Mouse (Mus musculus): ENCODE data around the gene Zdhhc14. TPM values are rescaled to one million over a fixed set of nuclear protein-coding genes. Genes with fewer than 3 reads are reported as not detected.

Gene Zdhhc14
- polyA plus RNA-seq, 1 experiment from 2014 or later: 0.60 TPM

- Histone ChIP-seq H3K27me3 (ENCODE audit: control insufficient read depth, insufficient read depth, low read depth, low read length) (no peaks in the 10 kb centered on the region), H3K4me3 (ENCODE audit: low read length) (no peak overlapping the region), H3K4me2 (ENCODE audit: low read depth, low read length) (no peak overlapping the region), H3K36me3 (ENCODE audit: control insufficient read depth, insufficient read depth, low read length) (no peaks in the 10 kb centered on the region), H3K9ac (ENCODE audit: low read length) (no peak overlapping the region), H3K27ac (ENCODE audit: low read length) (no peak overlapping the region), H3K4me1 (replicated peaks; ENCODE audit: control insufficient read depth, insufficient read depth, low read length) (peaks cover 7% of the 10 kb centered on the region; the same call in 1 of the 2 replicates), H3K9me3 (ENCODE audit: control insufficient read depth, low read length) (no peaks in the 10 kb centered on the region)
- 70% methylated on average over 5 of the region's 5 CpGs for WGBS
- no peak for ATAC-seq (ENCODE audit: low read depth)
Observed at GRCm38 (mm10) chr17:5795369-5795768, 303.0 kb downstream of the Zdhhc14 start.

- Histone ChIP-seq H3K27ac (ENCODE audit: low read length) (no peak overlapping the region), H3K4me3 (ENCODE audit: low read length) (no peak overlapping the region), H3K9ac (ENCODE audit: low read length) (no peak overlapping the region), H3K4me2 (ENCODE audit: low read depth, low read length) (no peak overlapping the region), H3K36me3 (ENCODE audit: control insufficient read depth, insufficient read depth, low read length) (no peaks in the 10 kb centered on the region), H3K4me1 (replicated peaks; ENCODE audit: control insufficient read depth, insufficient read depth, low read length) (peaks cover 7% of the 10 kb centered on the region; the same call in 1 of the 2 replicates), H3K27me3 (ENCODE audit: control insufficient read depth, insufficient read depth, low read depth, low read length) (no peaks in the 10 kb centered on the region), H3K9me3 (ENCODE audit: control insufficient read depth, low read length) (no peaks in the 10 kb centered on the region)
- 1% methylated on average over 5 of the region's 5 CpGs for WGBS
- peak; percentile 76 for ATAC-seq (ENCODE audit: low read depth)
Observed at GRCm38 (mm10) chr17:5795878-5796277, 303.5 kb downstream of the Zdhhc14 start.

GRCm38 (mm10) chr17:5797124-5797760 lies 304.9 kb downstream of the Zdhhc14 start:
- H3K27me3 ChIP-seq (ENCODE audit: control insufficient read depth, insufficient read depth, low read depth, low read length): no peaks in the 10 kb centered on the region
- ATAC-seq (ENCODE audit: low read depth): peak; percentile 71
- no peak overlapping the region for H3K9ac ChIP-seq (ENCODE audit: low read length)
- 39% methylated on average over 5 of the region's 5 CpGs for WGBS
- no peaks in the 10 kb centered on the region for H3K9me3 ChIP-seq (ENCODE audit: control insufficient read depth, low read length)
- H3K27ac ChIP-seq (ENCODE audit: low read length): no peak overlapping the region
- no peak overlapping the region for H3K4me3 ChIP-seq (ENCODE audit: low read length)
- no peaks in the 10 kb centered on the region for H3K36me3 ChIP-seq (ENCODE audit: control insufficient read depth, insufficient read depth, low read length)
- no peak overlapping the region for H3K4me2 ChIP-seq (ENCODE audit: low read depth, low read length)
- H3K4me1 ChIP-seq (replicated peaks; ENCODE audit: control insufficient read depth, insufficient read depth, low read length): peaks cover 19% of the 10 kb centered on the region

GRCm38 (mm10) chr17:5798221-5798801 lies 306.0 kb downstream of the Zdhhc14 start:
- H3K27ac ChIP-seq (ENCODE audit: low read length): no peak overlapping the region

GRCm38 (mm10) chr17:5798900-5799299 lies 306.5 kb downstream of the Zdhhc14 start:
- no peak overlapping the region for H3K4me2 ChIP-seq (ENCODE audit: low read depth, low read length)
- no peak overlapping the region for H3K9ac ChIP-seq (ENCODE audit: low read length)
- no peaks in the 10 kb centered on the region for H3K9me3 ChIP-seq (ENCODE audit: control insufficient read depth, low read length)
- no peaks in the 10 kb centered on the region for H3K27me3 ChIP-seq (ENCODE audit: control insufficient read depth, insufficient read depth, low read depth, low read length)
- no peak overlapping the region for H3K4me3 ChIP-seq (ENCODE audit: low read length)
- H3K36me3 ChIP-seq (ENCODE audit: control insufficient read depth, insufficient read depth, low read length): no peaks in the 10 kb centered on the region
- H3K4me1 ChIP-seq (replicated peaks; ENCODE audit: control insufficient read depth, insufficient read depth, low read length): peaks cover 19% of the 10 kb centered on the region
- 62% methylated on average over 5 of the region's 5 CpGs for WGBS
- no peak overlapping the region for H3K27ac ChIP-seq (ENCODE audit: low read length)
- no peak for ATAC-seq (ENCODE audit: low read depth)

More at GRCm38 (mm10) chr17:5798221-5798801, 306.0 kb downstream of the Zdhhc14 start:
- Histone ChIP-seq H3K4me2 (ENCODE audit: low read depth, low read length) (no peak overlapping the region), H3K9me3 (ENCODE audit: control insufficient read depth, low read length) (no peaks in the 10 kb centered on the region), H3K4me1 (replicated peaks; ENCODE audit: control insufficient read depth, insufficient read depth, low read length) (peaks cover 19% of the 10 kb centered on the region), H3K9ac (ENCODE audit: low read length) (no peak overlapping the region), H3K4me3 (ENCODE audit: low read length) (no peak overlapping the region), H3K27me3 (ENCODE audit: control insufficient read depth, insufficient read depth, low read depth, low read length) (no peaks in the 10 kb centered on the region), H3K36me3 (ENCODE audit: control insufficient read depth, insufficient read depth, low read length) (no peaks in the 10 kb centered on the region)
- WGBS: 40% methylated on average over 13 of the region's 13 CpGs
- ATAC-seq (ENCODE audit: low read depth): no peak

- WGBS: 74% methylated on average over 17 of the region's 17 CpGs
- H3K4me1 ChIP-seq (replicated peaks; ENCODE audit: control insufficient read depth, insufficient read depth, low read length): peaks cover 21% of the 10 kb centered on the region
- no peaks in the 10 kb centered on the region for H3K9me3 ChIP-seq (ENCODE audit: control insufficient read depth, low read length)
- no peaks in the 10 kb centered on the region for H3K27me3 ChIP-seq (ENCODE audit: control insufficient read depth, insufficient read depth, low read depth, low read length)
- H3K4me2 ChIP-seq (ENCODE audit: low read depth, low read length): no peak overlapping the region
- H3K27ac ChIP-seq (ENCODE audit: low read length): no peak overlapping the region
- H3K9ac ChIP-seq (ENCODE audit: low read length): no peak overlapping the region
- no peak for ATAC-seq (ENCODE audit: low read depth)
- H3K4me3 ChIP-seq (ENCODE audit: low read length): no peak overlapping the region
- H3K36me3 ChIP-seq (ENCODE audit: control insufficient read depth, insufficient read depth, low read length): no peaks in the 10 kb centered on the region
Observed at GRCm38 (mm10) chr17:5799396-5800021, 307.2 kb downstream of the Zdhhc14 start.

GRCm38 (mm10) chr17:5800254-5800653 lies 307.9 kb downstream of the Zdhhc14 start:
- Histone ChIP-seq H3K4me2 (ENCODE audit: low read depth, low read length) (no peak overlapping the region), H3K4me3 (ENCODE audit: low read length) (no peak overlapping the region), H3K36me3 (ENCODE audit: control insufficient read depth, insufficient read depth, low read length) (no peaks in the 10 kb centered on the region), H3K4me1 (replicated peaks; ENCODE audit: control insufficient read depth, insufficient read depth, low read length) (peaks cover 26% of the 10 kb centered on the region), H3K9ac (ENCODE audit: low read length) (no peak overlapping the region), H3K27ac (ENCODE audit: low read length) (no peak overlapping the region), H3K27me3 (ENCODE audit: control insufficient read depth, insufficient read depth, low read depth, low read length) (no peaks in the 10 kb centered on the region), H3K9me3 (ENCODE audit: control insufficient read depth, low read length) (no peaks in the 10 kb centered on the region)
- ATAC-seq (ENCODE audit: low read depth): no peak
- WGBS: 83% methylated on average over 2 of the region's 2 CpGs

- no peak overlapping the region for H3K9ac ChIP-seq (ENCODE audit: low read length)
- WGBS: 56% methylated on average over 7 of the region's 7 CpGs
Observed at GRCm38 (mm10) chr17:5800824-5801560, 308.6 kb downstream of the Zdhhc14 start.

More at GRCm38 (mm10) chr17:5800824-5801560, 308.6 kb downstream of the Zdhhc14 start:
- no peak for ATAC-seq (ENCODE audit: low read depth)
- Histone ChIP-seq H3K27me3 (ENCODE audit: control insufficient read depth, insufficient read depth, low read depth, low read length) (no peaks in the 10 kb centered on the region), H3K4me2 (ENCODE audit: low read depth, low read length) (no peak overlapping the region), H3K9me3 (ENCODE audit: control insufficient read depth, low read length) (no peaks in the 10 kb centered on the region), H3K27ac (ENCODE audit: low read length) (no peak overlapping the region), H3K4me3 (ENCODE audit: low read length) (no peak overlapping the region), H3K4me1 (replicated peaks; ENCODE audit: control insufficient read depth, insufficient read depth, low read length) (peaks cover 28% of the 10 kb centered on the region), H3K36me3 (ENCODE audit: control insufficient read depth, insufficient read depth, low read length) (no peaks in the 10 kb centered on the region)

Measured in lung, embryonic 16.5 days (tissue).